Mouse (Mus musculus) intestine, postnatal 0 days (tissue): ENCODE data around the gene Tmcc3. TPM values are rescaled to one million over a fixed set of nuclear protein-coding genes. Genes with fewer than 3 reads are reported as not detected.
A peak's percentile ranks its signal among the peaks of the same experiment; 100 is the strongest.

Experiments
- ATAC-seq: fragments of 200-750 bp; cut with Nextera tagmentation; 2 replicates; pipeline ENCODE4 v1.8.0; 2017; ENCODE audit warnings: mild to moderate bottlenecking, moderate TSS enrichment, moderate library complexity
- H3K27ac ChIP-seq: fragments of 300-500 bp; sonication (generic); 2 replicates; pipeline ENCODE4 v1.5.1; 2014; ENCODE audit warnings: mild to moderate bottlenecking, low read depth, low read length, moderate library complexity
- H3K27me3 ChIP-seq: fragments of 300-500 bp; sonication (generic); replicated peaks from 2 replicates; pipeline ENCODE4 v1.6.1; 2014; ENCODE audit warnings: low read length, mixed read lengths; ENCODE audit not compliant: control insufficient read depth, insufficient read depth
- H3K36me3 ChIP-seq: fragments of 300-500 bp; sonication (generic); 2 replicates; pipeline ENCODE4 v1.6.1; 2014; ENCODE audit warnings: mild to moderate bottlenecking, moderate library complexity; ENCODE audit not compliant: control insufficient read depth, insufficient read depth
- H3K4me1 ChIP-seq: fragments of 300-500 bp; sonication (generic); replicated peaks from 2 replicates; pipeline ENCODE4 v1.6.1; 2014; ENCODE audit warnings: antibody characterized with exemption, low read length, mixed read lengths; ENCODE audit not compliant: control insufficient read depth, insufficient read depth
- H3K4me2 ChIP-seq: fragments of 300-500 bp; sonication (generic); replicated peaks from 2 replicates; pipeline ENCODE4 v1.6.1; 2014; ENCODE audit warnings: low read depth, mild to moderate bottlenecking, moderate library complexity
- H3K4me3 ChIP-seq: fragments of 300-500 bp; sonication (generic); 2 replicates; pipeline ENCODE4 v1.5.1; 2014; ENCODE audit warnings: low read depth, low read length
- H3K9ac ChIP-seq: fragments of 300-500 bp; sonication (generic); 2 replicates; pipeline ENCODE4 v1.6.1; 2014; ENCODE audit warnings: mild to moderate bottlenecking, low read depth, low read length
- H3K9me3 ChIP-seq: fragments of 300-500 bp; sonication (generic); 2 replicates; pipeline ENCODE4 v1.6.1; 2016; ENCODE audit warnings: mixed run types; ENCODE audit not compliant: control insufficient read depth
- CTCF ChIP-seq: sonication (generic); IDR thresholded peaks from 2 replicates; pipeline ENCODE4 v1.5.1; 2016; ENCODE audit warnings: low read depth, mild to moderate bottlenecking, control low read depth, antibody characterized with exemption, moderate library complexity
- WGBS: fragments of 180-500 bp; shearing (Covaris S2); extraction: QIAGEN DNeasy Blood & Tissue Kit; methylation state at CpG from one replicate; pipeline ENCODE4 v1.1.7; 2014; 5-methylcytosine and 5-hydroxymethylcytosine counted together
- polyA plus RNA-seq: library from polyadenylated mRNA; unstranded; fragments of >200 nt; fragmentation: Nextera tagmentation; extraction: Ambion mirVana; gene quantifications from 2 replicates; pipeline ENCODE4 v1.2.1, GENCODE M21; 2015

Gene Tmcc3
- polyA plus RNA-seq, 1 experiment from 2014 or later = 10.0 TPM

GRCm38 (mm10) chr10:94546617-94547016 is 234.9 kb downstream of the Tmcc3 start:
- no peaks in the 10 kb centered on the region for H3K27me3 ChIP-seq
- no peaks in the 10 kb centered on the region for H3K9me3 ChIP-seq
- 47% methylated on average over 6 of the region's 6 CpGs for WGBS
- peak; percentile 18; the same call in 1 of the 2 replicates for TF ChIP-seq CTCF
- H3K27ac ChIP-seq = peak overlapping the region; percentile 90; the same call in 1 of the 2 replicates
- no peaks in the 10 kb centered on the region for H3K36me3 ChIP-seq
- no peak overlapping the region for H3K4me2 ChIP-seq
- H3K4me1 ChIP-seq = peaks cover 17% of the 10 kb centered on the region
- no peak overlapping the region for H3K4me3 ChIP-seq
- H3K9ac ChIP-seq = no peak overlapping the region
- 0 out of 2 replicates have a peak, but pooled peaks have one; percentile 28 for ATAC-seq

GRCm38 (mm10) chr10:94549511-94550232 is 237.9 kb downstream of the Tmcc3 start:
- H3K9me3 ChIP-seq = no peaks in the 10 kb centered on the region
- no peak overlapping the region for H3K9ac ChIP-seq
- peak overlapping the region; percentile 41; the same call in 1 of the 2 replicates for H3K27ac ChIP-seq
- TF ChIP-seq CTCF = no peak
- WGBS = 56% methylated on average over 4 of the region's 4 CpGs
- no peak overlapping the region for H3K4me3 ChIP-seq
- no peak for ATAC-seq
- no peak overlapping the region for H3K4me2 ChIP-seq
- no peaks in the 10 kb centered on the region for H3K36me3 ChIP-seq
- peaks cover 21% of the 10 kb centered on the region for H3K4me1 ChIP-seq
- no peaks in the 10 kb centered on the region for H3K27me3 ChIP-seq

- Histone ChIP-seq H3K4me2 (peak overlapping the region; percentile 58), H3K27ac (peak overlapping the region; percentile 74), H3K4me1 (peaks cover 20% of the 10 kb centered on the region), H3K9me3 (no peaks in the 10 kb centered on the region), H3K9ac (0 out of 2 replicates have a peak overlapping the region, but pooled peaks have one; percentile 13), H3K36me3 (no peaks in the 10 kb centered on the region), H3K27me3 (no peaks in the 10 kb centered on the region), H3K4me3 (peak overlapping the region; percentile 20; the same call in 1 of the 2 replicates)
- ATAC-seq = peak; percentile 82
- 16% methylated on average over 9 of the region's 9 CpGs for WGBS
- no peak for TF ChIP-seq CTCF
Observed at GRCm38 (mm10) chr10:94550649-94551048, 238.9 kb downstream of the Tmcc3 start.

GRCm38 (mm10) chr10:94551065-94551464 is 239.3 kb downstream of the Tmcc3 start:
- Histone ChIP-seq H3K4me2 (peak overlapping the region; percentile 58), H3K9me3 (no peaks in the 10 kb centered on the region), H3K4me1 (peaks cover 16% of the 10 kb centered on the region), H3K36me3 (no peaks in the 10 kb centered on the region), H3K27me3 (no peaks in the 10 kb centered on the region), H3K4me3 (peak overlapping the region; percentile 20; the same call in 1 of the 2 replicates), H3K9ac (0 out of 2 replicates have a peak overlapping the region, but pooled peaks have one; percentile 13), H3K27ac (peak overlapping the region; percentile 74)
- WGBS = 24% methylated on average over 2 of the region's 2 CpGs
- no peak for TF ChIP-seq CTCF
- no peak for ATAC-seq

GRCm38 (mm10) chr10:94551511-94551910 is 239.8 kb downstream of the Tmcc3 start:
- Histone ChIP-seq H3K9ac (0 out of 2 replicates have a peak overlapping the region, but pooled peaks have one; percentile 13), H3K9me3 (no peaks in the 10 kb centered on the region), H3K27me3 (no peaks in the 10 kb centered on the region), H3K36me3 (no peaks in the 10 kb centered on the region), H3K27ac (peak overlapping the region; percentile 74), H3K4me3 (peak overlapping the region; percentile 20; the same call in 1 of the 2 replicates), H3K4me2 (peak overlapping the region; percentile 58), H3K4me1 (peaks cover 13% of the 10 kb centered on the region)
- WGBS = 73% methylated on average over 6 of the region's 6 CpGs
- ATAC-seq = no peak
- TF ChIP-seq CTCF = no peak

- peak overlapping the region; percentile 58 for H3K4me2 ChIP-seq
- peak overlapping the region; percentile 41; the same call in 1 of the 2 replicates for H3K27ac ChIP-seq
- 0 out of 2 replicates have a peak, but pooled peaks have one; percentile 29 for ATAC-seq
- no peak overlapping the region for H3K4me3 ChIP-seq
- TF ChIP-seq CTCF = no peak
- no peaks in the 10 kb centered on the region for H3K36me3 ChIP-seq
- H3K27me3 ChIP-seq = no peaks in the 10 kb centered on the region
- H3K9ac ChIP-seq = no peak overlapping the region
- peaks cover 13% of the 10 kb centered on the region for H3K4me1 ChIP-seq
- WGBS = 47% methylated on average over 7 of the region's 7 CpGs
- H3K9me3 ChIP-seq = no peaks in the 10 kb centered on the region
Observed at GRCm38 (mm10) chr10:94551924-94552523, 240.3 kb downstream of the Tmcc3 start.
